Mouse (Mus musculus) hindbrain, embryonic 13.5 days (tissue): ENCODE data around the gene Nuak1. TPM values are rescaled to one million over a fixed set of nuclear protein-coding genes. Genes with fewer than 3 reads are reported as not detected.
"Not testable (repeated sequence)": the region's sequence is repeated elsewhere in the genome, so short reads cannot be mapped to it uniquely, and the experiment has no call there.

Experiments
- ATAC-seq: fragments of 200-750 bp; cut with Nextera tagmentation; 2 replicates; pipeline ENCODE4 v1.8.0; 2017; ENCODE audit warnings: moderate TSS enrichment; ENCODE audit not compliant: low FRiP score
- H3K27ac ChIP-seq: fragments of 300-500 bp; sonication (generic); 2 replicates; pipeline ENCODE4 v1.5.1; 2015; ENCODE audit warnings: inconsistent platforms, mild to moderate bottlenecking, moderate library complexity
- H3K27me3 ChIP-seq: fragments of 300-500 bp; sonication (generic); 2 replicates; pipeline ENCODE4 v1.6.1; 2015; ENCODE audit warnings: mild to moderate bottlenecking, inconsistent platforms
- H3K36me3 ChIP-seq: fragments of 300-500 bp; sonication (generic); 2 replicates; pipeline ENCODE4 v1.6.1; 2015; ENCODE audit warnings: mild to moderate bottlenecking, inconsistent platforms
- H3K4me1 ChIP-seq: fragments of 300-500 bp; sonication (generic); replicated peaks from 2 replicates; pipeline ENCODE4 v1.6.1; 2015; ENCODE audit warnings: inconsistent platforms
- H3K4me2 ChIP-seq: fragments of 300-500 bp; sonication (generic); 2 replicates; pipeline ENCODE4 v1.6.1; 2015; ENCODE audit warnings: inconsistent platforms, mild to moderate bottlenecking, moderate library complexity
- H3K4me3 ChIP-seq: fragments of 300-500 bp; sonication (generic); 2 replicates; pipeline ENCODE4 v1.5.1; 2015; ENCODE audit warnings: mild to moderate bottlenecking, inconsistent platforms
- H3K9ac ChIP-seq: fragments of 300-500 bp; sonication (generic); 2 replicates; pipeline ENCODE4 v1.6.1; 2015; ENCODE audit warnings: mild to moderate bottlenecking, inconsistent platforms
- H3K9me3 ChIP-seq: fragments of 300-500 bp; sonication (generic); 2 replicates; pipeline ENCODE4 v1.6.1; 2016; ENCODE audit warnings: inconsistent platforms
- WGBS: fragments of 180-500 bp; shearing (Covaris S2); methylation state at CpG from one replicate; pipeline ENCODE4 v1.1.7; 2015; 5-methylcytosine and 5-hydroxymethylcytosine counted together
- polyA plus RNA-seq: library from polyadenylated mRNA; unstranded; fragments of >200 nt; fragmentation: Nextera tagmentation; extraction: Ambion mirVana; gene quantifications from 2 replicates; pipeline ENCODE4 v1.2.1, GENCODE M21; 2015

Nuak1 gene
- polyA plus RNA-seq: 4.6 and 4.8 TPM in 2 replicates

GRCm38 (mm10) chr10:84440541-84441433, at the start of gene Nuak1:
TSS of gene Nuak1 (minus strand) at chr10:84440597.
- H3K4me1 ChIP-seq: peaks cover 64% of the 10 kb centered on the region
- H3K4me2 ChIP-seq: peak within 1 kb of the TSS; percentile 93
- under 1% methylated on average over 82 of the region's 94 CpGs for WGBS
- ATAC-seq: peak; percentile 85
- no peaks in the 10 kb centered on the region for H3K9me3 ChIP-seq
- H3K4me3 ChIP-seq: peak within 1 kb of the TSS; percentile 90
- H3K36me3 ChIP-seq: no peaks in the 10 kb centered on the region
- no peaks in the 10 kb centered on the region for H3K27me3 ChIP-seq
- H3K9ac ChIP-seq: peak within 1 kb of the TSS; percentile 100
- peak within 1 kb of the TSS; percentile 99 for H3K27ac ChIP-seq

- ATAC-seq: no peak
- 84% methylated on average over 5 of the region's 5 CpGs for WGBS
- no peak overlapping the region for H3K4me3 ChIP-seq
Measured at GRCm38 (mm10) chr10:84490115-84490514, 49.7 kb upstream of the Nuak1 start.

GRCm38 (mm10) chr10:84488315-84488714, 47.9 kb upstream of the Nuak1 start:
- H3K9ac ChIP-seq: no peak overlapping the region
- no peak overlapping the region for H3K4me2 ChIP-seq
- WGBS: 37% methylated on average over 6 of the region's 6 CpGs
- no peak overlapping the region for H3K27ac ChIP-seq
- ATAC-seq: no peak
- H3K27me3 ChIP-seq: no peaks in the 10 kb centered on the region
- H3K9me3 ChIP-seq: no peaks in the 10 kb centered on the region; the same call in 1 of the 2 replicates
- no peaks in the 10 kb centered on the region for H3K36me3 ChIP-seq
- H3K4me1 ChIP-seq: no peaks in the 10 kb centered on the region
- H3K4me3 ChIP-seq: no peak overlapping the region

More at GRCm38 (mm10) chr10:84490115-84490514, 49.7 kb upstream of the Nuak1 start:
- no peaks in the 10 kb centered on the region for H3K4me1 ChIP-seq
- no peaks in the 10 kb centered on the region for H3K36me3 ChIP-seq
- H3K4me2 ChIP-seq: no peak overlapping the region
- H3K27ac ChIP-seq: no peak overlapping the region
- H3K9me3 ChIP-seq: no peaks in the 10 kb centered on the region; the same call in 1 of the 2 replicates
- H3K27me3 ChIP-seq: no peaks in the 10 kb centered on the region
- no peak overlapping the region for H3K9ac ChIP-seq

- ATAC-seq: no peak
- H3K27ac ChIP-seq: no peak overlapping the region
Measured at GRCm38 (mm10) chr10:84484661-84485060, 44.3 kb upstream of the Nuak1 start.

GRCm38 (mm10) chr10:84483553-84483952, 43.2 kb upstream of the Nuak1 start:
- ATAC-seq: no peak
- no peak overlapping the region for H3K4me3 ChIP-seq
- H3K9ac ChIP-seq: no peak overlapping the region
- H3K27ac ChIP-seq: no peak overlapping the region
- 83% methylated on average over 3 of the region's 3 CpGs for WGBS
- no peak overlapping the region for H3K4me2 ChIP-seq
- H3K9me3 ChIP-seq: no peaks in the 10 kb centered on the region; the same call in 1 of the 2 replicates
- H3K27me3 ChIP-seq: no peaks in the 10 kb centered on the region
- H3K4me1 ChIP-seq: peaks cover 8% of the 10 kb centered on the region
- no peaks in the 10 kb centered on the region for H3K36me3 ChIP-seq

More at GRCm38 (mm10) chr10:84484661-84485060, 44.3 kb upstream of the Nuak1 start:
- H3K4me1 ChIP-seq: peaks cover 6% of the 10 kb centered on the region
- no peaks in the 10 kb centered on the region for H3K27me3 ChIP-seq
- 44% methylated on average over 1 of the region's 1 CpGs for WGBS
- H3K4me3 ChIP-seq: no peak overlapping the region
- H3K4me2 ChIP-seq: no peak overlapping the region
- H3K9ac ChIP-seq: no peak overlapping the region
- no peaks in the 10 kb centered on the region for H3K36me3 ChIP-seq
- no peaks in the 10 kb centered on the region; the same call in 1 of the 2 replicates for H3K9me3 ChIP-seq

GRCm38 (mm10) chr10:84483069-84483468, 42.7 kb upstream of the Nuak1 start:
- whole genome bisulfite sequencing: 83% methylated on average over 2 of the region's 2 CpGs
- Histone ChIP-seq H3K4me1 (peaks cover 8% of the 10 kb centered on the region), H3K9ac (no peak overlapping the region), H3K9me3 (no peaks in the 10 kb centered on the region; the same call in 1 of the 2 replicates), H3K27ac (no peak overlapping the region), H3K4me2 (no peak overlapping the region), H3K27me3 (no peaks in the 10 kb centered on the region), H3K36me3 (no peaks in the 10 kb centered on the region), H3K4me3 (no peak overlapping the region)
- no peak for ATAC-seq

- H3K4me2 ChIP-seq, H3K9ac ChIP-seq, H3K27ac ChIP-seq, H3K9me3 ChIP-seq, H3K27me3 ChIP-seq, H3K36me3 ChIP-seq, H3K4me3 ChIP-seq, ATAC-seq: not testable (repeated sequence)
- peaks cover 14% of the 10 kb centered on the region for H3K4me1 ChIP-seq
- WGBS: 88% methylated on average over 15 of the region's 15 CpGs
Measured at GRCm38 (mm10) chr10:84482418-84482817, 42.0 kb upstream of the Nuak1 start.

- Histone ChIP-seq H3K27me3 (0 out of 2 replicates have a peak, but pooled peaks cover 2% of the 10 kb centered on the region), H3K27ac (no peak overlapping the region), H3K36me3 (no peaks in the 10 kb centered on the region), H3K4me1 (peaks cover 14% of the 10 kb centered on the region), H3K4me2 (no peak overlapping the region), H3K9me3 (no peaks in the 10 kb centered on the region; the same call in 1 of the 2 replicates), H3K4me3 (no peak overlapping the region), H3K9ac (no peak overlapping the region)
- ATAC-seq: no peak
- 48% methylated on average over 5 of the region's 5 CpGs for whole genome bisulfite sequencing
Measured at GRCm38 (mm10) chr10:84481327-84481671, 40.9 kb upstream of the Nuak1 start.

- 54% methylated on average over 8 of the region's 8 CpGs for WGBS
- Histone ChIP-seq H3K27me3 (0 out of 2 replicates have a peak, but pooled peaks cover 2% of the 10 kb centered on the region), H3K4me1 (peaks cover 14% of the 10 kb centered on the region), H3K4me3 (no peak overlapping the region), H3K36me3 (no peaks in the 10 kb centered on the region), H3K4me2 (no peak overlapping the region), H3K9me3 (no peaks in the 10 kb centered on the region; the same call in 1 of the 2 replicates), H3K9ac (no peak overlapping the region), H3K27ac (no peak overlapping the region)
- ATAC-seq: no peak
Measured at GRCm38 (mm10) chr10:84480667-84481326, 40.4 kb upstream of the Nuak1 start.

- no peak overlapping the region for H3K9ac ChIP-seq
- H3K4me3 ChIP-seq: no peak overlapping the region
- 34% methylated on average over 4 of the region's 4 CpGs for WGBS
- no peak overlapping the region for H3K27ac ChIP-seq
- no peak overlapping the region for H3K4me2 ChIP-seq
- no peaks in the 10 kb centered on the region for H3K36me3 ChIP-seq
- H3K9me3 ChIP-seq: no peaks in the 10 kb centered on the region
- peaks cover 14% of the 10 kb centered on the region for H3K4me1 ChIP-seq
- ATAC-seq: no peak
- H3K27me3 ChIP-seq: 0 out of 2 replicates have a peak, but pooled peaks cover 2% of the 10 kb centered on the region
Measured at GRCm38 (mm10) chr10:84480146-84480545, 39.7 kb upstream of the Nuak1 start.

- Histone ChIP-seq H3K36me3 (no peaks in the 10 kb centered on the region), H3K4me1 (peaks cover 14% of the 10 kb centered on the region), H3K27ac (no peak overlapping the region), H3K9me3 (no peaks in the 10 kb centered on the region), H3K9ac (no peak overlapping the region), H3K4me3 (no peak overlapping the region), H3K4me2 (no peak overlapping the region), H3K27me3 (0 out of 2 replicates have a peak, but pooled peaks cover 2% of the 10 kb centered on the region)
- no peak for ATAC-seq
- WGBS: 7% methylated on average over 3 of the region's 3 CpGs
Measured at GRCm38 (mm10) chr10:84477613-84478076, 37.2 kb upstream of the Nuak1 start.

- Histone ChIP-seq H3K27ac (no peak overlapping the region), H3K9me3 (no peaks in the 10 kb centered on the region), H3K36me3 (no peaks in the 10 kb centered on the region), H3K4me1 (peaks cover 14% of the 10 kb centered on the region), H3K9ac (no peak overlapping the region), H3K4me2 (no peak overlapping the region), H3K4me3 (no peak overlapping the region), H3K27me3 (0 out of 2 replicates have a peak, but pooled peaks cover 2% of the 10 kb centered on the region)
- ATAC-seq: no peak
- 44% methylated on average over 4 of the region's 4 CpGs for WGBS
Measured at GRCm38 (mm10) chr10:84477045-84477612, 36.7 kb upstream of the Nuak1 start.
